Mouse (Mus musculus) hindbrain, embryonic 11.5 days (tissue): Measurements from ENCODE around the gene Foxn3. TPM values are rescaled to one million over a fixed set of nuclear protein-coding genes. Genes with fewer than 3 reads are reported as not detected.

ENCODE experiments used
- ATAC-seq: fragments of 200-750 bp; cut with Nextera tagmentation; 2 replicates; pipeline ENCODE4 v1.8.0; 2017; ENCODE audit warnings: mild to moderate bottlenecking, moderate TSS enrichment, moderate library complexity; ENCODE audit not compliant: low FRiP score
- DNase-seq: peaks from one replicate; pipeline ENCODE4 v3.0.0-alpha.2; 2015; ENCODE audit warnings: low spot score
- H3K27ac ChIP-seq: fragments of 300-500 bp; sonication (generic); 2 replicates; pipeline ENCODE4 v1.5.1; 2014; ENCODE audit warnings: mild to moderate bottlenecking, low read depth, low read length
- H3K27me3 ChIP-seq: fragments of 300-500 bp; sonication (generic); 2 replicates; pipeline ENCODE4 v1.6.1; 2014; ENCODE audit warnings: mild to moderate bottlenecking, low read length, moderate library complexity, mixed read lengths; ENCODE audit not compliant: control insufficient read depth, insufficient read depth
- H3K36me3 ChIP-seq: fragments of 300-500 bp; sonication (generic); 2 replicates; pipeline ENCODE4 v1.6.1; 2014; ENCODE audit warnings: mild to moderate bottlenecking, low read length, moderate library complexity, mixed read lengths; ENCODE audit not compliant: control insufficient read depth, insufficient read depth
- H3K4me1 ChIP-seq: fragments of 300-500 bp; sonication (generic); replicated peaks from 2 replicates; pipeline ENCODE4 v1.6.1; 2014; ENCODE audit warnings: low read length, mixed read lengths; ENCODE audit not compliant: control insufficient read depth, insufficient read depth
- H3K4me2 ChIP-seq: fragments of 300-500 bp; sonication (generic); replicated peaks from 2 replicates; pipeline ENCODE4 v1.6.1; 2014; ENCODE audit warnings: mild to moderate bottlenecking, low read depth, low read length
- H3K4me3 ChIP-seq: fragments of 300-500 bp; sonication (generic); 2 replicates; pipeline ENCODE4 v1.5.1; 2014; ENCODE audit warnings: low read depth, low read length
- H3K9ac ChIP-seq: fragments of 300-500 bp; sonication (generic); 2 replicates; pipeline ENCODE4 v1.6.1; 2014; ENCODE audit warnings: low read depth, low read length
- H3K9me3 ChIP-seq: fragments of 300-500 bp; sonication (generic); 2 replicates; pipeline ENCODE4 v1.6.1; 2016; ENCODE audit warnings: low read length; ENCODE audit not compliant: control insufficient read depth
- WGBS: fragments of 180-500 bp; shearing (Covaris S2); extraction: QIAGEN DNeasy Blood & Tissue Kit; methylation state at CpG from one replicate; pipeline ENCODE4 v1.1.7; 2014; 5-methylcytosine and 5-hydroxymethylcytosine counted together
- polyA plus RNA-seq: library from polyadenylated mRNA; unstranded; fragments of >200 nt; fragmentation: Nextera tagmentation; extraction: Ambion mirVana; gene quantifications from 2 replicates; pipeline ENCODE4 v1.2.1, GENCODE M21; 2014

The Foxn3 gene
- polyA plus RNA-seq, 1 experiment from 2014 or later: 91.6 TPM

GRCm38 (mm10) chr12:99163342-99163682 lies 400.1 kb downstream of the Foxn3 start:
- Histone ChIP-seq H3K4me1 (peaks cover 2% of the 10 kb centered on the region; the same call in 1 of the 2 replicates), H3K9me3 (no peaks in the 10 kb centered on the region), H3K27me3 (no peaks in the 10 kb centered on the region), H3K27ac (no peak overlapping the region), H3K36me3 (no peaks in the 10 kb centered on the region), H3K4me2 (no peak overlapping the region), H3K4me3 (no peak overlapping the region), H3K9ac (no peak overlapping the region)
- WGBS: 46% methylated on average over 9 of the region's 9 CpGs
- DNase-seq (peak; percentile 65), ATAC-seq (peak; percentile 82)

GRCm38 (mm10) chr12:99162639-99163341 lies 400.6 kb downstream of the Foxn3 start:
- peak overlapping the region; percentile 67 for H3K27ac ChIP-seq
- ATAC-seq (peak; percentile 69), DNase-seq (no peak)

GRCm38 (mm10) chr12:99162188-99162587 lies 401.2 kb downstream of the Foxn3 start:
- ATAC-seq (peak; percentile 43), DNase-seq (peak; percentile 26)
- Histone ChIP-seq H3K36me3 (no peaks in the 10 kb centered on the region), H3K9ac (no peak overlapping the region), H3K9me3 (no peaks in the 10 kb centered on the region), H3K4me3 (no peak overlapping the region), H3K4me2 (no peak overlapping the region), H3K4me1 (peaks cover 2% of the 10 kb centered on the region; the same call in 1 of the 2 replicates), H3K27ac (peak overlapping the region; percentile 67), H3K27me3 (no peaks in the 10 kb centered on the region)
- WGBS: 70% methylated on average over 10 of the region's 10 CpGs

More at GRCm38 (mm10) chr12:99162639-99163341, 400.6 kb downstream of the Foxn3 start:
- no peak overlapping the region for H3K9ac ChIP-seq
- H3K4me2 ChIP-seq: no peak overlapping the region
- peaks cover 2% of the 10 kb centered on the region; the same call in 1 of the 2 replicates for H3K4me1 ChIP-seq
- H3K9me3 ChIP-seq: no peaks in the 10 kb centered on the region
- no peaks in the 10 kb centered on the region for H3K36me3 ChIP-seq
- 65% methylated on average over 12 of the region's 12 CpGs for WGBS
- H3K27me3 ChIP-seq: no peaks in the 10 kb centered on the region
- no peak overlapping the region for H3K4me3 ChIP-seq

- H3K9me3 ChIP-seq: no peaks in the 10 kb centered on the region
- H3K4me2 ChIP-seq: no peak overlapping the region
- H3K27me3 ChIP-seq: no peaks in the 10 kb centered on the region
- H3K36me3 ChIP-seq: no peaks in the 10 kb centered on the region
- H3K9ac ChIP-seq: no peak overlapping the region
- WGBS: 90% methylated on average over 8 of the region's 8 CpGs
- no peak overlapping the region for H3K27ac ChIP-seq
- peaks cover 2% of the 10 kb centered on the region; the same call in 1 of the 2 replicates for H3K4me1 ChIP-seq
- DNase-seq (no peak), ATAC-seq (no peak)
- no peak overlapping the region for H3K4me3 ChIP-seq
Observed at GRCm38 (mm10) chr12:99160061-99160460, 403.3 kb downstream of the Foxn3 start.

GRCm38 (mm10) chr12:99155904-99156303 lies 407.5 kb downstream of the Foxn3 start:
- Histone ChIP-seq H3K4me3 (no peak overlapping the region), H3K9ac (no peak overlapping the region), H3K4me1 (no peaks in the 10 kb centered on the region), H3K4me2 (no peak overlapping the region), H3K36me3 (no peaks in the 10 kb centered on the region), H3K27ac (no peak overlapping the region), H3K27me3 (no peaks in the 10 kb centered on the region), H3K9me3 (no peaks in the 10 kb centered on the region)
- 89% methylated on average over 5 of the region's 5 CpGs for WGBS
- DNase-seq: no peak
- ATAC-seq: no peak

GRCm38 (mm10) chr12:99154230-99154629 lies 409.2 kb downstream of the Foxn3 start:
- H3K27ac ChIP-seq: no peak overlapping the region
- H3K27me3 ChIP-seq: no peaks in the 10 kb centered on the region
- no peak for DNase-seq
- no peaks in the 10 kb centered on the region for H3K4me1 ChIP-seq
- no peak overlapping the region for H3K9ac ChIP-seq
- H3K4me2 ChIP-seq: no peak overlapping the region
- H3K9me3 ChIP-seq: no peaks in the 10 kb centered on the region
- WGBS: 80% methylated on average over 7 of the region's 7 CpGs
- no peak overlapping the region for H3K4me3 ChIP-seq
- ATAC-seq: no peak
- no peaks in the 10 kb centered on the region for H3K36me3 ChIP-seq

GRCm38 (mm10) chr12:99153664-99154063 lies 409.7 kb downstream of the Foxn3 start:
- Histone ChIP-seq H3K4me3 (no peak overlapping the region), H3K9me3 (no peaks in the 10 kb centered on the region), H3K27me3 (no peaks in the 10 kb centered on the region), H3K4me1 (no peaks in the 10 kb centered on the region), H3K27ac (no peak overlapping the region), H3K36me3 (no peaks in the 10 kb centered on the region), H3K4me2 (no peak overlapping the region), H3K9ac (no peak overlapping the region)
- ATAC-seq (peak; percentile 51), DNase-seq (peak; percentile 34)
- 51% methylated on average over 10 of the region's 10 CpGs for WGBS

GRCm38 (mm10) chr12:99150126-99150525 lies 413.3 kb downstream of the Foxn3 start:
- H3K9ac ChIP-seq: no peak overlapping the region
- peak; percentile 61 for DNase-seq
- no peak overlapping the region for H3K27ac ChIP-seq
- no peaks in the 10 kb centered on the region for H3K36me3 ChIP-seq
- H3K4me2 ChIP-seq: no peak overlapping the region
- no peaks in the 10 kb centered on the region for H3K4me1 ChIP-seq
- H3K4me3 ChIP-seq: no peak overlapping the region
- no peaks in the 10 kb centered on the region for H3K9me3 ChIP-seq
- 46% methylated on average over 4 of the region's 4 CpGs for WGBS
- ATAC-seq: no peak
- H3K27me3 ChIP-seq: no peaks in the 10 kb centered on the region

GRCm38 (mm10) chr12:99149193-99149592 lies 414.2 kb downstream of the Foxn3 start:
- DNase-seq (no peak), ATAC-seq (no peak)
- H3K4me3 ChIP-seq: no peak overlapping the region
- no peak overlapping the region for H3K4me2 ChIP-seq
- H3K36me3 ChIP-seq: no peaks in the 10 kb centered on the region
- H3K9me3 ChIP-seq: no peaks in the 10 kb centered on the region
- no peak overlapping the region for H3K9ac ChIP-seq
- 93% methylated on average over 6 of the region's 6 CpGs for WGBS
- no peaks in the 10 kb centered on the region for H3K4me1 ChIP-seq
- no peak overlapping the region for H3K27ac ChIP-seq
- H3K27me3 ChIP-seq: no peaks in the 10 kb centered on the region
